Mouse (Mus musculus) cerebellum, adult 2 months (tissue): Measurements from ENCODE around the gene Cnnm1. TPM values are rescaled to one million over a fixed set of nuclear protein-coding genes. Genes with fewer than 3 reads are reported as not detected.

Experiments used
- DNase-seq, 2 experiments: peaks; one replicate each; pipeline ENCODE4 v3.0.0; 2021
- H3K27ac ChIP-seq: fragments of 200-500 bp; 2 replicates; pipeline ENCODE4 v1.5.1; 2012; ENCODE audit warnings: low read length, control low read depth, inconsistent platforms; ENCODE audit not compliant: insufficient read depth
- H3K27me3 ChIP-seq: fragments of 200-500 bp; 2 replicates; pipeline ENCODE4 v1.6.1; 2012; ENCODE audit warnings: inconsistent platforms, mild to moderate bottlenecking, low read length, moderate library complexity; ENCODE audit not compliant: control insufficient read depth, insufficient read depth
- H3K4me1 ChIP-seq: fragments of 200-500 bp; 2 replicates; pipeline ENCODE4 v1.6.1; 2011; ENCODE audit warnings: low read length; ENCODE audit not compliant: control insufficient read depth, insufficient read depth
- H3K4me3 ChIP-seq: fragments of 200-500 bp; replicated peaks from 2 replicates; pipeline ENCODE3; 2011; ENCODE audit warnings: mild to moderate bottlenecking, low read depth, low read length, control low read depth; ENCODE audit not compliant: insufficient read depth
- CTCF ChIP-seq: fragments of 200-500 bp; IDR thresholded peaks from 2 replicates; pipeline ENCODE4 v1.5.1; 2011; ENCODE audit warnings: low read depth, mild to moderate bottlenecking, control low read depth, low read length, moderate library complexity, borderline replicate concordance; ENCODE audit not compliant: insufficient read depth
- POLR2A ChIP-seq: fragments of 200-500 bp; IDR thresholded peaks from 2 replicates; pipeline ENCODE4 v1.6.1; 2011; ENCODE audit warnings: low read length, control low read depth, borderline replicate concordance; ENCODE audit not compliant: insufficient read depth
- WGBS: fragments of 180-500 bp; shearing (Covaris S2); methylation state at CpG from one replicate; pipeline ENCODE4 v1.1.7; 2018; 5-methylcytosine and 5-hydroxymethylcytosine counted together
- polyA plus RNA-seq: library from polyadenylated mRNA; depleted of rRNA; stranded (reverse); fragments of >200 nt; gene quantifications from 2 replicates; pipeline ENCODE4 v1.2.3, GENCODE M21; 2012

Gene Cnnm1
- polyA plus RNA-seq, 1 experiment, result 80.2 TPM

GRCm38 (mm10) chr19:43440768-43441660 lies 778 bp downstream of the Cnnm1 start:
- WGBS, result under 1% methylated on average over 114 of the region's 118 CpGs
- Histone ChIP-seq H3K27me3 (no peaks in the 10 kb centered on the region), H3K4me1 (peaks cover 4% of the 10 kb centered on the region), H3K27ac (peak overlapping the region; percentile 98), H3K4me3 (peak overlapping the region; percentile 100)
- DNase-seq, result peak; percentile 81 to 86
- no peak for TF ChIP-seq CTCF
- no peak; the same call in 1 of the 2 replicates for TF ChIP-seq POLR2A

- Histone ChIP-seq H3K27ac (peak overlapping the region; percentile 98), H3K4me3 (peak overlapping the region; percentile 100), H3K4me1 (peaks cover 6% of the 10 kb centered on the region), H3K27me3 (no peaks in the 10 kb centered on the region)
- 4% methylated on average over 17 of the region's 17 CpGs for WGBS
- TF ChIP-seq CTCF (no peak), POLR2A (no peak)
- no peak for DNase-seq
Measured at GRCm38 (mm10) chr19:43441661-43441990, 1.4 kb downstream of the Cnnm1 start.

- no peak overlapping the region for H3K27ac ChIP-seq
- DNase-seq, result no peak
- H3K4me3 ChIP-seq, result peak overlapping the region; percentile 100
- WGBS, result 50% methylated on average over 6 of the region's 6 CpGs
- peaks cover 9% of the 10 kb centered on the region for H3K4me1 ChIP-seq
- H3K27me3 ChIP-seq, result no peaks in the 10 kb centered on the region
- TF ChIP-seq POLR2A (no peak), CTCF (no peak)
Measured at GRCm38 (mm10) chr19:43442269-43442668, 2.0 kb downstream of the Cnnm1 start.

GRCm38 (mm10) chr19:43442906-43443305 lies 2.7 kb downstream of the Cnnm1 start:
- H3K27ac ChIP-seq, result no peak overlapping the region
- peak overlapping the region; percentile 100 for H3K4me3 ChIP-seq
- TF ChIP-seq CTCF (no peak), POLR2A (no peak)
- peak in 1 of 2 experiments; percentile 51 for DNase-seq
- peaks cover 9% of the 10 kb centered on the region for H3K4me1 ChIP-seq
- H3K27me3 ChIP-seq, result no peaks in the 10 kb centered on the region
- WGBS, result 30% methylated on average over 5 of the region's 5 CpGs

- no peak for DNase-seq
- 34% methylated on average over 6 of the region's 6 CpGs for whole genome bisulfite sequencing
- Histone ChIP-seq H3K27me3 (no peaks in the 10 kb centered on the region), H3K4me3 (peak overlapping the region; percentile 13), H3K27ac (no peak overlapping the region), H3K4me1 (peaks cover 9% of the 10 kb centered on the region)
- TF ChIP-seq POLR2A (no peak), CTCF (no peak)
Measured at GRCm38 (mm10) chr19:43444636-43445205, 4.5 kb downstream of the Cnnm1 start.

GRCm38 (mm10) chr19:43451563-43451962 lies 11.3 kb downstream of the Cnnm1 start:
- H3K27ac ChIP-seq, result no peak overlapping the region
- no peak for DNase-seq
- H3K4me3 ChIP-seq, result no peak overlapping the region
- peaks cover 15% of the 10 kb centered on the region for H3K4me1 ChIP-seq
- 69% methylated on average over 10 of the region's 10 CpGs for WGBS
- TF ChIP-seq POLR2A (no peak), CTCF (no peak)
- H3K27me3 ChIP-seq, result no peaks in the 10 kb centered on the region

- 10% methylated on average over 5 of the region's 5 CpGs for WGBS
- TF ChIP-seq CTCF (no peak), POLR2A (no peak)
- DNase-seq, result peak in 1 of 2 experiments; percentile 49
- H3K27ac ChIP-seq, result peak overlapping the region; percentile 94
- H3K27me3 ChIP-seq, result no peaks in the 10 kb centered on the region
- H3K4me3 ChIP-seq, result peak overlapping the region; percentile 10
- peaks cover 16% of the 10 kb centered on the region for H3K4me1 ChIP-seq
Measured at GRCm38 (mm10) chr19:43452176-43452575, 11.9 kb downstream of the Cnnm1 start.

- no peak for DNase-seq
- 80% methylated on average over 4 of the region's 4 CpGs for WGBS
- TF ChIP-seq POLR2A (no peak), CTCF (no peak)
Measured at GRCm38 (mm10) chr19:43453025-43453424, 12.8 kb downstream of the Cnnm1 start.

More at GRCm38 (mm10) chr19:43453025-43453424, 12.8 kb downstream of the Cnnm1 start:
- Histone ChIP-seq H3K27ac (no peak overlapping the region), H3K4me1 (peaks cover 16% of the 10 kb centered on the region), H3K27me3 (no peaks in the 10 kb centered on the region), H3K4me3 (no peak overlapping the region)
